Mouse (Mus musculus) embryonic facial prominence, embryonic 13.5 days (tissue): ENCODE measurements at regions not wholly inside any gene's neighbourhood (a gene's known extent, or its start where the extent isn't known, plus 50 kb on each side); places are given as distances from the start of the nearest gene placed in this dataset.
A peak's percentile ranks its signal among the peaks of the same experiment; 100 is the strongest.

Experiments
- ATAC-seq: fragments of 200-750 bp; cut with Nextera tagmentation; 2 replicates; pipeline ENCODE4 v1.8.0; 2017; ENCODE audit warnings: low read depth; ENCODE audit not compliant: insufficient number of reproducible peaks, insufficient read depth, low FRiP score, low TSS enrichment
- H3K27ac ChIP-seq: fragments of 300-500 bp; sonication (generic); 2 replicates; pipeline ENCODE4 v1.5.1; 2015; ENCODE audit warnings: moderate library complexity, mild to moderate bottlenecking, inconsistent platforms
- H3K27me3 ChIP-seq: fragments of 300-500 bp; sonication (generic); 2 replicates; pipeline ENCODE4 v1.6.1; 2015; ENCODE audit warnings: mild to moderate bottlenecking, inconsistent platforms
- H3K36me3 ChIP-seq: fragments of 300-500 bp; sonication (generic); 2 replicates; pipeline ENCODE4 v1.6.1; 2015; ENCODE audit warnings: mild to moderate bottlenecking, inconsistent platforms
- H3K4me1 ChIP-seq: fragments of 300-500 bp; sonication (generic); 2 replicates; pipeline ENCODE4 v1.6.1; 2015; ENCODE audit warnings: inconsistent platforms
- H3K4me2 ChIP-seq: fragments of 300-500 bp; sonication (generic); 2 replicates; pipeline ENCODE4 v1.6.1; 2015; ENCODE audit warnings: moderate library complexity, mild to moderate bottlenecking, inconsistent platforms
- H3K4me3 ChIP-seq: fragments of 300-500 bp; sonication (generic); 2 replicates; pipeline ENCODE4 v1.5.1; 2015; ENCODE audit warnings: mild to moderate bottlenecking, inconsistent platforms
- H3K9ac ChIP-seq: fragments of 300-500 bp; sonication (generic); 2 replicates; pipeline ENCODE4 v1.6.1; 2015; ENCODE audit warnings: mild to moderate bottlenecking, inconsistent platforms
- H3K9me3 ChIP-seq: fragments of 300-500 bp; sonication (generic); 2 replicates; pipeline ENCODE4 v1.6.1; 2016; ENCODE audit warnings: inconsistent platforms
- WGBS: fragments of 180-500 bp; shearing (Covaris S2); methylation state at CpG from one replicate; pipeline ENCODE4 v1.1.7; 2015; ENCODE audit warnings: mixed read lengths; 5-methylcytosine and 5-hydroxymethylcytosine counted together

DNA sequence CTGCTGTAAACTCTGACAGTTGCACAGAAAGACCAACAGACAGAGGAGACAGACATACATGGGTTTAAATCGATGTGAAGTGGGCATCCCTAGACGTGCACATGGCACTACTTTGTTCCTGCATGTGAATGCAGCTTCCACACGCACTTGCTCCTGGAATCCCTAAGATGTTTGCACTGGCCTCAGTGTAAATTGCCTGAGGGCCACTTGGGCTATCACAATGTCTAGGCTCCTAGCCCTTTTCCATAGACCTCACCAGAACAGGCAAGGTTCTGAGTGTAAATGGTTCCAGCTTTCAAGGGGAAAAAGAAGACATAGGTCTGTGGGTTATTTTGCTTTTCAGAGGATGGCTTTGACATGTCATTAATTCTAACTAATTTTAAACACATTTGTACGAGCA, 198.4 kb upstream of the Smim15 start:
- 38% methylated on average over 4 of the region's 4 CpGs for WGBS
- Histone ChIP-seq H3K4me1 (peaks cover 47% of the 10 kb centered on the region), H3K27ac (no peak overlapping the region), H3K4me2 (peak overlapping the region; percentile 53; the same call in 1 of the 2 replicates), H3K36me3 (no peaks in the 10 kb centered on the region), H3K9ac (no peak overlapping the region), H3K9me3 (no peaks in the 10 kb centered on the region), H3K4me3 (no peak overlapping the region), H3K27me3 (no peaks in the 10 kb centered on the region)
- ATAC-seq = no peak

DNA sequence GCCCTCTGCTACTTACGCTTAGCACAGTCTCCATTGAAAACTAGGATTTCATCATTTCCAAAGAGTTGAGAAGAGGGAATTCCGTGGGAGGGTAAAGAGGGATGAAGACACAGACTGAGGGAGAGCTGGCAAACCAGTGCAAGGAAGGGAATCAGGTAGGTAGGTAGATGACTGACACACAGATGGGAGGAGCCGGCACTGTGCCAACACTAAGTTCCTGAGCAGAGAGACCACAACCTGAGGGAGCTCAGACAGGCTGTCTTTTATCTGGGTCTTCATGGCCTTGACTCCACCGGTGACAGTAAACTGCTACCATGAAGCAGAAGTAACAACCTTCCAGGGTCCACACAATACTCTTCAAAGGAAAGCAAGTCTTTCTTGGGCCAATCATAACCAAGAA, 200.2 kb upstream of the Smim15 start:
- no peak for ATAC-seq
- Histone ChIP-seq H3K27ac (no peak overlapping the region), H3K4me2 (no peak overlapping the region), H3K4me3 (no peak overlapping the region), H3K9ac (no peak overlapping the region), H3K36me3 (no peaks in the 10 kb centered on the region), H3K4me1 (peaks cover 47% of the 10 kb centered on the region), H3K9me3 (no peaks in the 10 kb centered on the region), H3K27me3 (no peaks in the 10 kb centered on the region)
- WGBS = 93% methylated on average over 4 of the region's 4 CpGs

DNA sequence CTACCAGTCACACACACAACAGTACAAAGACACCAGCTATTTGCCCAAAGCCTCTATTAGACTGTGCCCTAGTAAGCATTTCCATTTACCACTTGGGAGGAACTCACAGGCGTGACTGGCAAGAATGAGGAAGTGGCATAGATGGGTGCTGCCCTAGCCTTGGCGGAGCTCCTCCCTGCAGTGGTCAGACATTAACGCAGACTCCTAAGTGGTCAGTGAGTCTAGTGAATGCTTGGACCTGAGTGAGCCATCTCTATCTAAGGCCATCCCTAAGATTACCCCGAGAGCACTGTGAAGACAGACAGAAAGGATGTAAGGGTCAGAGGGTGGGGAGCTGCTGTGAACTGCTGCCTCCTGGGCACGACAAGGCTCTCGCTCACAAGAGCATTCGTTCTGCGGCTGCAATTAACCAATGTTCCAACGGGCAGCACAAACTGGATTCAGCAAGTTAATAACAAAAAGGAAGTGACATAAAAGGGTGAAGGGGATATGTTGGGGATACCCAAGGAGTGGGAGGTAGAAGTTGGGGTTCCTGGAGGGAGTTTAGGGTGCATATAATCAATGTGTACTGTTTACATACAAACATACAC, 206.0 kb upstream of the Smim15 start:
- no peak overlapping the region for H3K4me2 ChIP-seq
- H3K27me3 ChIP-seq = no peaks in the 10 kb centered on the region
- H3K9ac ChIP-seq = no peak overlapping the region
- H3K36me3 ChIP-seq = no peaks in the 10 kb centered on the region
- H3K4me3 ChIP-seq = no peak overlapping the region
- WGBS = 76% methylated on average over 9 of the region's 9 CpGs
- no peak overlapping the region for H3K27ac ChIP-seq
- H3K9me3 ChIP-seq = no peaks in the 10 kb centered on the region
- ATAC-seq = no peak; the same call in 1 of the 2 replicates
- H3K4me1 ChIP-seq = peaks cover 21% of the 10 kb centered on the region; the same call in 1 of the 2 replicates

DNA sequence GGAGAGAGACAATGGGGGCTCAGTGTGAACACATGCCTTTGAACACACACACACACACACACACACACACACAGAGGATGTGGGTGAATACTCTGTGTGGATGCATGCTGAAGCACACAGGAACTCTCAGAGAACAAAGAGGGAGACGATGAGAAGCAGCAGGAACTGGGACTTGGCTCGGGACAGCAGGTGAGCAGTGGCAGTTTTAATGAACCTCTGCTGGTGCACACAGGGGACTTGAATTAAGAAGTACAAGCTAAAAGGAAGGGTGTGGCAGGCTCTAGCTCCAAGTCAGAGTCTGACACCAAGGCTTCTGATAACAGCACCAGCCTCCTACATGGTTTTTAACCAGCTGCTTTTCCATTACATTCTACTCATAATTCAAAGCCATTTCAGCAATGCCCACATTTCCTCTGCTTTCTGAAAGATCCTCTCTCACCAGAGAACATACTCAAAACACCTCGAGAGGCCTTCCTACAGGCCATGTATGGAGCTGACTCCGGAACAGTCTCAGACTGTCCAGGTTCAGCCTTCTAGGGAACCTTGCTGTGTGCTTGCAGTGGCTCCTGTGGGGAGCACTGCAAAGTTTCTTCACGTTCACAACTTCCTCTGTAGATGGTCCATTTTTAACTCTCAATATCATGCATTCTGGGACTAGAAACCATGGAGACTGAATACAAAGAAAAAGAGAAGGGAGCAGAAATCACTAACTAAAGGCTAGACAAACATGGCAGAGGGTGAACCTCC, 206.9 kb upstream of the Smim15 start:
- whole genome bisulfite sequencing = 50% methylated on average over 5 of the region's 5 CpGs
- Histone ChIP-seq H3K4me1 (peaks cover 17% of the 10 kb centered on the region; the same call in 1 of the 2 replicates), H3K9ac (no peak overlapping the region), H3K9me3 (no peaks in the 10 kb centered on the region), H3K27ac (no peak overlapping the region), H3K27me3 (no peaks in the 10 kb centered on the region), H3K4me3 (no peak overlapping the region), H3K36me3 (no peaks in the 10 kb centered on the region), H3K4me2 (no peak overlapping the region)
- ATAC-seq = no peak

DNA sequence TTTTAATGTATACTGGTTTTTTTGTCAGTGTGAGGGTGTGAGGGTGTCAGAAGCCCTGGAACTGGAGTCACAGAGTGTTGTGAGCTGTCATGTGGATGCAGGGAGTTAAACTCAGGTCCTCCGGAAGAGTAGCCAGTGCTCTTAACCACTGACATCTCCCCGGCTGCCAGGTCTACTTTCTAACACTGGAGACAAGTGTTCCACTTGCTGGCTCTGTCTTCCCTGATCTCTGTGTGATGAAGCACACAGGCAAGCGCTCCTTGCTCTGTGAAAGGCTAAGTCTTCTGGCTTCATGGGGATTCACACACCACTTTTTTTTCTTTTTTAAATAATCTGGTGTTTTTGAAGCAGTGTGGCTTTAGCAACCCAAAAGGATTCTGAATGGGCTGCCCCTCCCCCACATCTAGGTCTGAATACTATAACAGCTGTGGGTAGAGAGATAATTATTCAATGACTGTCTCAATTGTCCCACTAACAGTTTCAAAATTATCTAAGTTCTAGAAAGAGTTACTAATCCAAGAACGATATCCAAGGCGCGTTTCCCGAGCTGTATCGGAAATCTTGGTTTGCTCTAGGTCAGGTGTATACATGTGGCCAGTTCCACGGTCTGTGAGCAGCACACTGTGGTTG, 208.4 kb upstream of the Smim15 start:
- Histone ChIP-seq H3K36me3 (no peaks in the 10 kb centered on the region), H3K4me1 (peaks cover 22% of the 10 kb centered on the region), H3K4me3 (no peak overlapping the region), H3K27ac (no peak overlapping the region), H3K27me3 (no peaks in the 10 kb centered on the region), H3K9me3 (no peaks in the 10 kb centered on the region), H3K9ac (no peak overlapping the region), H3K4me2 (no peak overlapping the region)
- 64% methylated on average over 9 of the region's 9 CpGs for WGBS
- ATAC-seq = no peak

DNA sequence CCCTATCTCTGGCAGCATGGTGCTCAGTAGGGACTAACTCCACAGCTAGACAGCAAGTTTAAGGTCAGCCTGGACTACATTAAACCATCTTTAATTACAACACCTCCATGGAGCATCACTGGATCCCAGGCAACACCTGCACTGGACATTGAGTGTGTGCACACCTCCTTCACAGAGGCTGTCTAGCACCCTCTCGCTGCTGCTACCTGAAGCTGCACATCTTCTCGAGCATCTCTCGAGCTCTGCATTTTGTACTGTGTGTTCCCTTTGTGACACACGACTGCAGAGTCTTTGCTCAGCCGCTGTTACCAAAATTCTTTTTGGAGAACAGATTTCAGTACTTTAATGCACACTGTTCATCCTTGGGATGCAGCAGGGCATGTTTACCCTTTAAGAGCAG, 212.2 kb upstream of the Smim15 start:
- Histone ChIP-seq H3K9me3 (no peaks in the 10 kb centered on the region), H3K27ac (no peak overlapping the region; the same call in 1 of the 2 replicates), H3K4me3 (no peak overlapping the region), H3K36me3 (no peaks in the 10 kb centered on the region), H3K27me3 (no peaks in the 10 kb centered on the region), H3K9ac (no peak overlapping the region), H3K4me2 (peak overlapping the region; percentile 52; the same call in 1 of the 2 replicates), H3K4me1 (peaks cover 15% of the 10 kb centered on the region)
- no peak for ATAC-seq
- 46% methylated on average over 5 of the region's 5 CpGs for WGBS

DNA sequence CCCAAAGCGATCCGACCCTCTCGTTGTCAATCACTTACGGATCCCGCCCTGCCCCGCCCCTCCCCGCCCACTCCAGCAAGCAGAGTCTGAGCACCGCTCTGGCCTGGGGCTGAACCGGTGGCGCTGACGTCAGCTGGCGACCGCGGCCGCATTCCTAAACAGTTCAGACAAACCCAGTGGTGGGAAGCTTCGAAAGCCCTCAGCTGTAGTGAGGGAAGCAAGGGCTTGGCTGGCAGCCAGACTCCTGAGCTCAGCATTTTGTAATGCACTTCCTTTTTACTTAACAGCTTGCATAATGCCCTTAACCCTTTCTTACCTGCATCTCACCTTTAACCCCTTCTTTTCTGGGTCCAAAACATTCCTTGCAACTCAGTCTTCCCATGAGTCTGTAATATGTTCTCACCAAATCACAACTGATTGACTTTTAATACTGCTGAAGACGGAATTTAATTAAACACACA, 213.0 kb upstream of the Smim15 start:
- Histone ChIP-seq H3K27me3 (no peaks in the 10 kb centered on the region), H3K4me2 (peak overlapping the region; percentile 52), H3K9me3 (no peaks in the 10 kb centered on the region), H3K4me3 (peak overlapping the region; percentile 31), H3K4me1 (peaks cover 23% of the 10 kb centered on the region), H3K27ac (no peak overlapping the region), H3K36me3 (no peaks in the 10 kb centered on the region), H3K9ac (no peak overlapping the region)
- ATAC-seq = peak; percentile 99
- WGBS = under 1% methylated on average over 17 of the region's 17 CpGs

DNA sequence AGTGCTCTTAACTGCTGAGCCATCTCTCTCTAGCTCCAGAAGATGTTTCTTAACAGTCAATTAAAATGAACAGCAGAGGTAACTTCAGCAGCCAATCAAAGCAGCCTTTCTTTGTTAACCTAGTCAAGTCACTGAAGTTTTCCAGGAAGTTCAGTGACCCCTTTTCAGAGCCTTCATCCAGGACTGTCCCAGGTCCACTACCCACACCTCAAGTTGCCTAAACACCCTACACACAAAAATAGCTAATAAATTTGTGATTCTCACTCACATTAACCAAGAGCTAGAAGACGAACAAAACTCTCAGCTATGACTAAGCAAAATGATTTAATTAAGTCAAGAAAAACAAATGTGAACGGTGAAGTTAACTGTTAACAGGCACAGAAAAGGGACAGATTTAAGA, 214.0 kb upstream of the Smim15 start:
- Histone ChIP-seq H3K4me3 (no peak overlapping the region), H3K4me1 (peaks cover 25% of the 10 kb centered on the region), H3K9me3 (no peaks in the 10 kb centered on the region), H3K9ac (no peak overlapping the region), H3K4me2 (peak overlapping the region; percentile 52), H3K36me3 (no peaks in the 10 kb centered on the region), H3K27me3 (no peaks in the 10 kb centered on the region), H3K27ac (no peak overlapping the region)
- 20% methylated on average over 2 of the region's 2 CpGs for WGBS
- ATAC-seq = no peak

DNA sequence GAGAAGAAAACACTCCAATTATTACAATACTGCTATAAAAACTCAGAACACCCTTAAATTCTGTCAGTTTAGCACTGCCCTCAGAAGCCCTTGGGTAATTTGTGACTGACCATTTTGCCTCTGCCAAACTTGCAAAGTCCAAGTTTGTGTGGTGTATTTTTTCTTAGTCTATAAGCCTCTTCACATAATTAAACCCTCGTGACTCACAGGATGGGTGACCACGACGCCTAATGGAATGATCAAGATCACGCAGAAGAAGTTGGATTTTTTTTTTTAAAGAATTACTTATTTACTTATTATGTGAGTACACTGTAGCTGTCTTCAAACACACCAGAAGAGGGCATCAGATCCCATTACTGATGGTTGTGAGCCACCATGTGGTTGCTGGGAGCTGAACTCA, 214.4 kb upstream of the Smim15 start:
- no peak overlapping the region for H3K27ac ChIP-seq
- H3K4me2 ChIP-seq = no peak overlapping the region
- no peaks in the 10 kb centered on the region for H3K36me3 ChIP-seq
- H3K4me1 ChIP-seq = peaks cover 29% of the 10 kb centered on the region
- WGBS = 85% methylated on average over 4 of the region's 4 CpGs
- no peaks in the 10 kb centered on the region for H3K9me3 ChIP-seq
- no peak overlapping the region for H3K4me3 ChIP-seq
- H3K27me3 ChIP-seq = no peaks in the 10 kb centered on the region
- no peak for ATAC-seq
- H3K9ac ChIP-seq = no peak overlapping the region

DNA sequence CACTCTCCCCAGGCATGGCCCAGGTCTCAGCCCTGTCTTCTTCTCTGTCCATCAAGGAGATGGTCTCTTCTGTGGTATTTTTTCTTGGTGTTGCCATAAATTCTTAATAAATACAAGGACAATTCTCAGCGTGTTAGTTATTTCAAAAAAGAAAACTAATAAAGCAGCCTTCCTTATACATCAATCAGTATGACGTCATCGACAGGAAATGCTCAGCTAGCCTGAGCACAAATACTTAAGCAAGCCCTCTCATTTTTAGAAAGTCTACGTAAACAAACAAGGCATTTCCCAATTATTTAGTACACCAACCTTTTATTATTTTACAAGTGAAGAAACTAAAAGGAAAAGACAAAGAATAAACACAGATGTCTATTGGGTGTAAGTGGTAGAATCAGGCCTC, 218.6 kb upstream of the Smim15 start:
- WGBS = 88% methylated on average over 4 of the region's 4 CpGs

DNA sequence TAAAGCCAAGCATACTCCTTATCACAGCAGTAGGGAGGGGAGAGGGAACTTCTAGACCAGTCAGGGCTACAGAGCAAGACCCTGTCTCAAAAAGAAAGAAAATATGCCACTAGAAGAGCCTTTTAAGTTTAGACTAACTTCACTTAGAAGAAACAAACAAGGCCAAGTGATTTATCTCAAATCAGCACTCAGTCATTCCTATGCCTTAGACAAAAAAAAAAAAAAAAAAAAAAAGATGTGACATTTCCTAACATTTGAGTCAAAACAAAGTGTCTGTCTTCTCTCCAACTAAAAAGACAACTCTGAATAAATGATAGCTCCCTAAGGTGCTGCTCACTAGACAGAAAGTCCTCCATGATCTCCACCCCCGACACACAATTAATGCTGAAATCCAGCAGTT, 220.9 kb upstream of the Smim15 start:
- Histone ChIP-seq H3K4me2 (no peak overlapping the region), H3K9ac (no peak overlapping the region), H3K27ac (no peak overlapping the region), H3K4me3 (no peak overlapping the region), H3K4me1 (peaks cover 30% of the 10 kb centered on the region), H3K9me3 (no peaks in the 10 kb centered on the region), H3K27me3 (no peaks in the 10 kb centered on the region), H3K36me3 (no peaks in the 10 kb centered on the region)
- ATAC-seq = no peak
- WGBS = 74% methylated on average over 1 of the region's 1 CpGs

More for the DNA sequence above, 218.6 kb upstream of the Smim15 start:
- Histone ChIP-seq H3K9me3 (no peaks in the 10 kb centered on the region), H3K4me2 (no peak overlapping the region), H3K9ac (no peak overlapping the region), H3K36me3 (no peaks in the 10 kb centered on the region), H3K4me1 (peaks cover 33% of the 10 kb centered on the region), H3K27ac (no peak overlapping the region), H3K27me3 (no peaks in the 10 kb centered on the region), H3K4me3 (no peak overlapping the region)
- no peak for ATAC-seq

DNA sequence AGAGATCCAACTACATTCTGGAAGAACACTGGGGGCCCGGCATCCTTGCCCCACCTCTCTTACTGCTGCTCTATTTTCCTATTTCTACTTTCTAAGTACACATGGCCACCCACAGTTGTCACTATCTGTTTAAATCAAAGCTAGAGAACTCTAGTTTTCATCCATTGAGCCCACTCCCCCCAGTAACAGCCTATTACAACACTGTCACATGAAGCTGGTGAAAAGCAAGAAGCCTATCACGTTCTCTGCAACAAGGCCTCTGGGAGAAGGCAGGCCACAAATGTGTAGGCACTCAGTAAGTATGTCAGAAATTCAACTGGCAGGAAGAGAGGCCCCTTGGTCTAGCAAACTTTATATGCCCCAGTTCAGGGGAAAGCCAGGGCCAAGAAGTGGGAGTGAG, 222.0 kb upstream of the Smim15 start:
- ATAC-seq = no peak
- no peak overlapping the region for H3K27ac ChIP-seq

More for the DNA sequence above, 222.0 kb upstream of the Smim15 start:
- H3K4me2 ChIP-seq = no peak overlapping the region
- no peaks in the 10 kb centered on the region for H3K36me3 ChIP-seq
- no peak overlapping the region for H3K4me3 ChIP-seq
- H3K27me3 ChIP-seq = no peaks in the 10 kb centered on the region
- 50% methylated on average over 2 of the region's 2 CpGs for WGBS
- no peak overlapping the region for H3K9ac ChIP-seq
- H3K4me1 ChIP-seq = peaks cover 30% of the 10 kb centered on the region
- no peaks in the 10 kb centered on the region for H3K9me3 ChIP-seq
